In genomic region chr12:75369418-75369851, GRCm38 (mm10) we compare ENCODE assay signal across 11 mouse cellular contexts. TPM values are rescaled to one million over a fixed set of nuclear protein-coding genes. Genes with fewer than 3 reads are reported as not detected.
DNase-seq lines count a peak whose midpoint lies in the region.
"Had no signal": no experiment of that assay in that cellular context is flagged by ENCODE, and none has a peak within 500 bp of the region (broad histone marks: within the 10 kb centered on the region; RNA-seq: fewer than 3 reads in every experiment).

No protein-coding gene starts in this region.

- DNase-seq in gastrocnemius, postnatal 14 days: peak; percentile 22
- DNase-seq in gastrocnemius, postnatal 10 days: no peak
- peak; percentile 12 for DNase-seq in urinary bladder, postnatal 14 days (ENCODE audit: low spot score)
- DNase-seq in urinary bladder, postnatal 36 days (ENCODE audit: low spot score in 2 of 2): no peak
- DNase-seq in kidney, postnatal 14 days: peak; percentile 51
- peak; percentile 6 for DNase-seq in testis, postnatal 14 days (ENCODE audit: low spot score)
- DNase-seq in ovary, postnatal 36 days (ENCODE audit: low spot score): no peak
- no peak for DNase-seq in cerebellum, adult 9-11 months
- DNase-seq: forebrain, postnatal 0 days; right cerebral cortex, adult 18-20 months had no signal

- intact Hi-C loops in gastrocnemius, postnatal 14 days (cut with DNase I; ENCODE audit: low total_unique reads): no loop called here

RNA-seq across cellular contexts. Expression of gene Gphb5, which starts 47.1 kb away (rescaled TPM):
- total RNA-seq in gastrocnemius, postnatal 14 days (2021): not detected
- total RNA-seq in gastrocnemius, postnatal 10 days (2021): not detected
- total RNA-seq: forebrain, postnatal 0 days; left cerebral cortex, adult 8-10 months had no signal

Comparison
In these comparisons a context has a peak if more than half of its experiments do, and no peak if none do; other contexts are left out.
1. DNase-seq: peak in gastrocnemius, postnatal 14 days (single experiment), urinary bladder, postnatal 14 days (single experiment), kidney, postnatal 14 days (single experiment) and testis, postnatal 14 days (single experiment); none in gastrocnemius, postnatal 10 days (single experiment), urinary bladder, postnatal 36 days (0 of 2), ovary, postnatal 36 days (single experiment) and cerebellum, adult 9-11 months (single experiment).